Mouse (Mus musculus): ENCODE results near the gene Fzd2. TPM values are rescaled to one million over a fixed set of nuclear protein-coding genes. Genes with fewer than 3 reads are reported as not detected.

Gene Fzd2
- polyA plus RNA-seq, 1 experiment = 75.0 TPM

DNA sequence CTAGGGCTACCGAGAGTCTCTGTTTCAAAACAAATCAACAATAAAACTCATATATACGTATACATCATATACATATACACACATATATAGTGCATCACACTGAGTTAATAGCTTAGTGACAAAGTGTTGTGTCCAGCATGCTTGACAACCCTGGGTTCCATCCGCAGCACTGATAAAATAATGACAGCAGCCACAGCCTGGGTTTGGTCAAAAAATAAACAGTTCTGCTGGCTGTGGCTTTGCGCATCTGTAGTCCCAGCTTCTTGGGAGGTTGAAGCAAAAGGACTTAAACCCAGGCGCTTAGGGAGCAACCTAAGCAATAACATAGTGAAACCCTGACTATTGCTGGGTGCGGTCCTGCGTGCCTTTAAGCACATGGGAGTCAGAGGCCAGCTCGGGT is 25.2 kb downstream of the Fzd2 start:
- H3K4me3 ChIP-seq (ENCODE audit: insufficient read depth, low read length) = no peak overlapping the region
- no peak overlapping the region for H3K27ac ChIP-seq (ENCODE audit: insufficient read depth, low read length)
- TF ChIP-seq CTCF (IDR thresholded peaks at IDR 0.05; ENCODE audit: borderline replicate concordance, insufficient read depth, low read length) = no peak
- H3K4me1 ChIP-seq (ENCODE audit: control insufficient read depth, insufficient read depth, low read length) = peaks cover 8% of the 10 kb centered on the region

DNA sequence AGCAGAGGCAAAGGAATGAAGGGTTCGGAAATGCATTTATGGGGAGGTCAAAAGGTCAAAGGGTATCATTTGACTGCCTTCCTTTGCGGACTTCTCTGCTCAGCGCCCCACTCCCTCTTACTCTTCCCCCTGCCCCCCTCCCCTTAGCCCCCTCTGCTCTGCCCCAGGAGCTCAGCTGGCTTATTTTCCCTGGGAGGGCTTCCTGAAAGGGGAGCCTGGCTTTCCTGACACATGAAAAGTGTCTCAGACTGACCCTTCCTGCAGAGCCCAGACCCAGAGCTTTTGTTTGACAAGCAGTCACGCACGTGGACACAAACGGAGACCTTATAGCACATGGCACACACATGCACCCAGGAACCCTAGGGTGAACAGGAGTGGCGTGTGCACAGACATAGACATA is 26.5 kb downstream of the Fzd2 start:
- TF ChIP-seq CTCF (IDR thresholded peaks at IDR 0.05; ENCODE audit: borderline replicate concordance, insufficient read depth, low read length) (no peak), POLR2A (IDR thresholded peaks at IDR 0.05; ENCODE audit: low read depth, low read length) (no peak)
- Histone ChIP-seq H3K4me3 (ENCODE audit: insufficient read depth, low read length) (no peak overlapping the region), H3K4me1 (ENCODE audit: control insufficient read depth, insufficient read depth, low read length) (no peaks in the 10 kb centered on the region), H3K27ac (ENCODE audit: insufficient read depth, low read length) (no peak overlapping the region)

DNA sequence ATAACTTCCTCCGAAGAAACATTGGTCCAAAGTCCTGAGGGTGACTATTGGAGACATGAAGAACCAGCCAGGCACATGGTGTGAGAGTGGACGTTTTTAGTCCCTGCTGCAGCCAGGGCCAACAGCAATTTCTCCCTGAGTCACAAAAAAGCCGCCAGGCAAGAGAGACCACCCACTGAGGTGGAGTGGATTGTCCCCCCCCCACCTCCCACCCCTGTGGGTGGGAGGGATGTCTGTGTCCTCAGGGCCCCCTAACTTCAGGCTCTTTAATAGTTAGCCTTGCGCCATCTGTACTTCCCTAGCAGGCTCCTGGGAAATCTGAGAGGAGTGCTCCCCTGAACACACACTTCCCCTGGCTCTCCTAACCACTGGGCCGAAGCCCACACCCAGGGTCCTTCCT is 27.0 kb downstream of the Fzd2 start:
- TF ChIP-seq CTCF (IDR thresholded peaks at IDR 0.05; ENCODE audit: borderline replicate concordance, insufficient read depth, low read length) = no peak
- TF ChIP-seq POLR2A (IDR thresholded peaks at IDR 0.05; ENCODE audit: low read depth, low read length) = no peak
- Histone ChIP-seq H3K27ac (ENCODE audit: insufficient read depth, low read length) (no peak overlapping the region), H3K4me3 (ENCODE audit: insufficient read depth, low read length) (no peak overlapping the region), H3K4me1 (ENCODE audit: control insufficient read depth, insufficient read depth, low read length) (no peaks in the 10 kb centered on the region)

DNA sequence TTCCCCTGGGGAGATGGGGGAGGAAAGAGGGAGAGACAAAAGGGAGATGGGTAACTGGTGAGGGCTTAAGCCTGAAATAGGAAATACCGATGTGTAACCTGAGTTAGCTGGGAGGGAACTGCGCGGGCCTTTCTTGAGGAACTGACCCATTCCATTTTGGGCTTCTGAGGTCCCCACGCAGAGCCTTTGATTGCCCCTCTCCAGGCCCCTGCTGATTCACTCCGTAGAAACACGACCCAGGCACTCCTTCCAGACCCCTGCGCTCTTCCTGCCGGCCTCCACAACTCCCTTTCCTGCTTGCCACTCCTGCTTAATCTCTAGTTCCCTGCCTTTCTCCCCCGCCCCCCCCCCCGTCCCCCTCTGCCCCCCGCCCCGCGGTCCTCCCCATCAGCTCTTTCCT is 28.5 kb downstream of the Fzd2 start:
- Histone ChIP-seq H3K4me3 (ENCODE audit: insufficient read depth, low read length) (no peak overlapping the region), H3K27ac (ENCODE audit: insufficient read depth, low read length) (no peak overlapping the region), H3K4me1 (ENCODE audit: control insufficient read depth, insufficient read depth, low read length) (no peaks in the 10 kb centered on the region)
- TF ChIP-seq CTCF (IDR thresholded peaks at IDR 0.05; ENCODE audit: borderline replicate concordance, insufficient read depth, low read length) = no peak
- TF ChIP-seq POLR2A (IDR thresholded peaks at IDR 0.05; ENCODE audit: low read depth, low read length) = no peak

DNA sequence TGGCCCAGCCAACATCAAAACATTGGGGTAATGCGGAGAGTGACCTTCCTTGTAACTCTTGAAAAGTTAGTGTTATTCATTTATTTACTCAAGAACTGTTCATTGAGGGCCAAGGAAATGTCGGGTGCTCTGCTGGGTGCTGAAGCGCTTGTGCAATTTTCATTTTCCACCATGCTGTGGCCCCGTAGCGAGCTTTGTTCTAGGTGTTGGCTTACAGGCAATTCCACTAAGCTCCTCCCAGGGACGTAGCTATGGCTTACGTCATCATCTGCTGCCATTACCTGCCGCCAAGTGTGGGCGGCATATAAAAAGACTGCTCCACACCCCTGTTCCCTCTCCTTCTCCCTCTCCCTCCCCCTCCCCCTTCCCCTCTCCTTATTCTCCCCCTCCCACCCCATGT is 29.2 kb downstream of the Fzd2 start:
- TF ChIP-seq POLR2A (IDR thresholded peaks at IDR 0.05; ENCODE audit: low read depth, low read length) (no peak), CTCF (IDR thresholded peaks at IDR 0.05; ENCODE audit: borderline replicate concordance, insufficient read depth, low read length) (no peak)
- no peak overlapping the region for H3K27ac ChIP-seq (ENCODE audit: insufficient read depth, low read length)
- H3K4me3 ChIP-seq (ENCODE audit: insufficient read depth, low read length) = no peak overlapping the region
- H3K4me1 ChIP-seq (ENCODE audit: control insufficient read depth, insufficient read depth, low read length) = no peaks in the 10 kb centered on the region

DNA sequence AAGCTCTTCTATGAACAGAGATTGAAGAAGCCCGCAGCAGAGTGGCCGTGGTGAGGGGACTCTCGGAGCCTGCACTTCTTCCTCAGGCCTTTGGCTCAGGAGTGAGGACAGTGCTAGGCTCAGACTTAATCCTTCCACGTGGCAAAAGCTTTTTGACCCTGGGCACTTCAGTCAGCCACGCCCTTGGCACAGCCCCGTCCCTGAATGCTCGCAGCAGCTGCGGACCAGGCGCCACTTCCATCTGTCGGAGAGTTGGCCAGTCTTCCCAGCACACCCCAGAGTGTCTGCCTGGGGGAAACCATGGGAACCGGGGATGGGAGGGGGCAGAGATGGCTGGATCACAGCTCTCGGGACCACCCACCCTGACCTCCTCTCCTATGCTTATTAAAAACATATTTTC is 32.7 kb downstream of the Fzd2 start:
- TF ChIP-seq POLR2A (IDR thresholded peaks at IDR 0.05; ENCODE audit: low read depth, low read length) (no peak), CTCF (IDR thresholded peaks at IDR 0.05; ENCODE audit: borderline replicate concordance, insufficient read depth, low read length) (no peak)
- peaks cover 5% of the 10 kb centered on the region; the same call in 1 of the 2 replicates for H3K4me1 ChIP-seq (ENCODE audit: control insufficient read depth, insufficient read depth, low read length)
- H3K4me3 ChIP-seq (ENCODE audit: insufficient read depth, low read length) = no peak overlapping the region
- H3K27ac ChIP-seq (ENCODE audit: insufficient read depth, low read length) = no peak overlapping the region

DNA sequence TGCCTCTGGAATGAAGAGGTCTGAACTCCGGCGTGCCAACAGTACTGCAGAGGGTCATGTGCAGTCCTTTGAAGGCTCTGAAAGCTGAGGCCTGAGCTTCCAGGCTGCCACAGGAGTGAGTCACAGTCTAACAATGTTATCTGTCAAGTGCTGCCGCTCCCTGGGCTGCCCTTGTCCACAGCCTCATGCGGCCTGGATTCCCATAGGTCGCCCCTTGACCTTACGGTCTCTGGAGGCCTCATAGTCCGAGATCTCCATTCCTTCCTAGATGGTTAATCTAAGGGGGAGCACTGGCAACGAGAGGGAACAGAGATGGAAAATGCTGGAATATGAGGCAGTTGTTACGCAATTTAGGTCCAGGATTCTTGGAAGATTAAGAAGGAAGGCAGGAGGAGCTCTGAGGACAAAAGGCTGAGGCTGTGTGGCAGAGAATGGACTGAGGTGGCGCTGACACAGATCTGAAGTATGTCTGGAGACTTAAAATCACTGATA is 39.7 kb downstream of the Fzd2 start:
- Histone ChIP-seq H3K4me1 (ENCODE audit: control insufficient read depth, insufficient read depth, low read length) (peaks cover 9% of the 10 kb centered on the region), H3K4me3 (ENCODE audit: insufficient read depth, low read length) (no peak overlapping the region), H3K27ac (ENCODE audit: insufficient read depth, low read length) (peak overlapping the region; percentile 91)
- TF ChIP-seq POLR2A (IDR thresholded peaks at IDR 0.05; ENCODE audit: low read depth, low read length) (no peak), CTCF (IDR thresholded peaks at IDR 0.05; ENCODE audit: borderline replicate concordance, insufficient read depth, low read length) (no peak)

DNA sequence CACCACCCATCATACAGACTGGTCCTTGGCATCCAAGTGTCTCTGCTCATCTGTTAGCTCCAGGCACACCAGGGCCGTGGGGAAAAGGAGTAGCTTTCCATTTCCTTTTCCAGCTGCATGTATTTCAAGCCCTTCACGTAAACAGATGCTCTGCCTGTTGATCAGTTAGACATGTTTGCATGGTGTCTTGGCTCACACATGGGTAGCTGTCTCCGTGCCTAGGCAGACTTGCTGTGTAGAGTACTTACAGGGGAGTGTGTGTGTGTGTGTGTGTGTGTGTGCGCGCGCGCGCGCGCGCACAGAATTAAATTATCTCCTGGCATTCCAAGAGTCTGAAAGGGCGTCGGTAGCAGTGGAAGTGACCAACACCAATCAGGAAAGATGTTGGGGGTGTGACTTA is 42.0 kb downstream of the Fzd2 start:
- H3K27ac ChIP-seq (ENCODE audit: insufficient read depth, low read length) = no peak overlapping the region
- no peak for TF ChIP-seq CTCF (IDR thresholded peaks at IDR 0.05; ENCODE audit: borderline replicate concordance, insufficient read depth, low read length)
- no peak for TF ChIP-seq POLR2A (IDR thresholded peaks at IDR 0.05; ENCODE audit: low read depth, low read length)
- peaks cover 5% of the 10 kb centered on the region; the same call in 1 of the 2 replicates for H3K4me1 ChIP-seq (ENCODE audit: control insufficient read depth, insufficient read depth, low read length)
- no peak overlapping the region for H3K4me3 ChIP-seq (ENCODE audit: insufficient read depth, low read length)

DNA sequence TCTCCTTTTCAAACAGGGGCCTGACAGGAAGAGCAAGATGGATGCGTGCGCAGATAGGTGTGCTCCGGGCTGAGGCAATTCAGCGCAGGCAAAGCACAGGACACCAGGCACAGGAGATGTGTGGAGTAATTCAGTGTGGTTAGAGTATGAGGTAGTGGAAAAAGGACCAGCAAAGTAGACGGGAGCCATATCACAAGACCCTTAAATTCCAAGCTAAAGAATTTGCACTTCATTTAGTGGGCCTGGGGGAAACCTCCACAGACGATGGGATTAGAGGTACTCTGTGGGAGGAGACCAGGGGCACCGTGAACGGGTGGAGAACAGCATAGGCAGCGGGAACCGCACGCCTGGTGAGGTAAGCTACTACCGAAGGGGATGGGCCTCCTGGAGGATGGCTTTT is 43.7 kb downstream of the Fzd2 start:
- TF ChIP-seq CTCF (IDR thresholded peaks at IDR 0.05; ENCODE audit: borderline replicate concordance, insufficient read depth, low read length) (no peak), POLR2A (IDR thresholded peaks at IDR 0.05; ENCODE audit: low read depth, low read length) (no peak)
- no peak overlapping the region for H3K27ac ChIP-seq (ENCODE audit: insufficient read depth, low read length)
- H3K4me3 ChIP-seq (ENCODE audit: insufficient read depth, low read length) = no peak overlapping the region
- peaks cover 5% of the 10 kb centered on the region; the same call in 1 of the 2 replicates for H3K4me1 ChIP-seq (ENCODE audit: control insufficient read depth, insufficient read depth, low read length)

DNA sequence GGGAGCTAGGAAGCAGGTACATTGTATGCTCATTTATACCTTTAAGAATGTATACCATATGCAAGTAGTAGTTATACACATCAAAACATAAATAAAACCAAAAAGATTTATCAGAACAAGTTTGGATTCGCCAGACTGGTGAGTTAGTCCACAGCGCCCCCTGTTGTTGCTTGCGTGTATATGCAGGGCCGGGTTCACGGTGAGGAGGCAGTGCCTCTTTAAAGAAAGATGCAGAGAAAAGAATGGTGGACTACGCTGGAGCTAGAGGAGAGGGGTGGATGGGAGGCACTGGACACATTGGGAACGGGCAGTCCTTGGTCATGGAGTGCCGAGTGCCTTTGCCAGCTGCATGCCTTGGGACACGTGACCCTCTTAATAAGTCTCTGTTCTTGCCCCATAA is 47.2 kb downstream of the Fzd2 start:
- no peak overlapping the region for H3K27ac ChIP-seq (ENCODE audit: insufficient read depth, low read length)
- H3K4me3 ChIP-seq (ENCODE audit: insufficient read depth, low read length) = no peak overlapping the region

DNA sequence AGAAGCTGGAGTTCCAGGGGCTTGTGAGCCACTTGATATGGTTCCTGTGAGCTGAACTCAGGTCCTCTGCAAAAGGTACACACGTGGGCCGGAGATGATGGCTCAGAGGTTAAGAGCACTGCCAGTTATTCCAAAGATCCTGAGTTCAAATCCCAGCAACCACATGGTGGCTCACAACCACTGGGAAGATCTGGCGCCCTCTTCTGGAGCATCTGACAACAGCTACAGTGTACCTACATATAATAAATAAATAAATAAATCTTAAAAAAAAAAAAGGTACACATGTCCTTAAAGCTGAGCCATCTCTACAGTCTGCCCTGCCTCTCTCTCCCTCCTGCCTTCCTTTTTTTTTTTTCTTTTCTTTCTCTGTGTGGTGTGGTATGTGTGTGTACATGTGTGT is 48.6 kb downstream of the Fzd2 start:
- H3K4me1 ChIP-seq (ENCODE audit: control insufficient read depth, insufficient read depth, low read length) = peaks cover 8% of the 10 kb centered on the region; the same call in 1 of the 2 replicates
- TF ChIP-seq POLR2A (IDR thresholded peaks at IDR 0.05; ENCODE audit: low read depth, low read length) = no peak
- no peak overlapping the region for H3K4me3 ChIP-seq (ENCODE audit: insufficient read depth, low read length)
- H3K27ac ChIP-seq (ENCODE audit: insufficient read depth, low read length) = no peak overlapping the region

More for the DNA sequence above, 47.2 kb downstream of the Fzd2 start:
- H3K4me1 ChIP-seq (ENCODE audit: control insufficient read depth, insufficient read depth, low read length) = peaks cover 7% of the 10 kb centered on the region; the same call in 1 of the 2 replicates
- peak; percentile 79 for TF ChIP-seq CTCF (IDR thresholded peaks at IDR 0.05; ENCODE audit: borderline replicate concordance, insufficient read depth, low read length)
- TF ChIP-seq POLR2A (IDR thresholded peaks at IDR 0.05; ENCODE audit: low read depth, low read length) = no peak
